Mouse (Mus musculus): ENCODE measurements around the gene Ankrd44.

Gene Ankrd44

GRCm38 (mm10) chr1:54639506-54640078 is 286.6 kb downstream of the Ankrd44 start:
- DNase-seq (ENCODE audit: low spot score in 2 of 2) = no peak

GRCm38 (mm10) chr1:54639076-54639475 is 287.1 kb downstream of the Ankrd44 start:
- DNase-seq (ENCODE audit: low spot score in 2 of 2) = no peak

- no peak for DNase-seq (ENCODE audit: low spot score in 2 of 2)
Observed at GRCm38 (mm10) chr1:54637340-54637739, 288.8 kb downstream of the Ankrd44 start.

GRCm38 (mm10) chr1:54629106-54629505 is 297.1 kb downstream of the Ankrd44 start:
- no peak for DNase-seq (ENCODE audit: low spot score in 2 of 2)

GRCm38 (mm10) chr1:54614963-54615362 is 311.2 kb downstream of the Ankrd44 start:
- no peak for DNase-seq (ENCODE audit: low spot score in 2 of 2)

- DNase-seq (ENCODE audit: low spot score in 2 of 2) = no peak
Observed at GRCm38 (mm10) chr1:54612344-54612743, 313.8 kb downstream of the Ankrd44 start.

- no peak for DNase-seq (ENCODE audit: low spot score in 2 of 2)
Observed at GRCm38 (mm10) chr1:54611891-54612290, 314.3 kb downstream of the Ankrd44 start.

GRCm38 (mm10) chr1:54606936-54607335 is 319.3 kb downstream of the Ankrd44 start:
- DNase-seq (ENCODE audit: low spot score in 2 of 2) = no peak

- DNase-seq (ENCODE audit: low spot score in 2 of 2) = no peak
Observed at GRCm38 (mm10) chr1:54601692-54602091, 324.5 kb downstream of the Ankrd44 start.

GRCm38 (mm10) chr1:54600275-54600674 is 325.9 kb downstream of the Ankrd44 start:
- DNase-seq (ENCODE audit: low spot score in 2 of 2) = no peak

GRCm38 (mm10) chr1:54597594-54598217 is 328.5 kb downstream of the Ankrd44 start:
- no peak for DNase-seq (ENCODE audit: low spot score in 2 of 2)

- no peak for DNase-seq (ENCODE audit: low spot score in 2 of 2)
Observed at GRCm38 (mm10) chr1:54596151-54596550, 330.0 kb downstream of the Ankrd44 start.

All from thymus, postnatal 10 days (tissue).